Mouse (Mus musculus): ENCODE measurements at regions not wholly inside any gene's neighbourhood (a gene's known extent, or its start where the extent isn't known, plus 50 kb on each side); places are given as distances from the start of the nearest gene placed in this dataset.

- DNase-seq: no peak
Measured at GRCm38 (mm10) chr5:148647644-148648043, 95.1 kb upstream of the Ubl3 start.

GRCm38 (mm10) chr5:148645772-148646171 lies 93.2 kb upstream of the Ubl3 start:
- DNase-seq: no peak

GRCm38 (mm10) chr5:148645191-148645681 lies 92.6 kb upstream of the Ubl3 start:
- DNase-seq: no peak

- no peak for DNase-seq
Measured at GRCm38 (mm10) chr5:148644345-148644744, 91.8 kb upstream of the Ubl3 start.

- no peak for DNase-seq
Measured at GRCm38 (mm10) chr5:148641652-148642395, 89.2 kb upstream of the Ubl3 start.

GRCm38 (mm10) chr5:148640523-148640922 lies 87.9 kb upstream of the Ubl3 start:
- no peak for DNase-seq

GRCm38 (mm10) chr5:148634919-148635356 lies 82.3 kb upstream of the Ubl3 start:
- DNase-seq: peak; percentile 45

- peak; percentile 37 for DNase-seq
Measured at GRCm38 (mm10) chr5:148633999-148634398, 81.4 kb upstream of the Ubl3 start.

GRCm38 (mm10) chr5:148633331-148633730 lies 80.7 kb upstream of the Ubl3 start:
- no peak for DNase-seq

- DNase-seq: no peak
Measured at GRCm38 (mm10) chr5:148632516-148633170, 80.1 kb upstream of the Ubl3 start.

GRCm38 (mm10) chr5:148631566-148631965 lies 79.0 kb upstream of the Ubl3 start:
- no peak for DNase-seq

- no peak for DNase-seq
Measured at GRCm38 (mm10) chr5:148626014-148626413, 73.4 kb upstream of the Ubl3 start.

GRCm38 (mm10) chr5:148624649-148625405 lies 72.2 kb upstream of the Ubl3 start:
- DNase-seq: no peak

- peak; percentile 55 for DNase-seq
Measured at GRCm38 (mm10) chr5:148620895-148621786, 68.6 kb upstream of the Ubl3 start.

GRCm38 (mm10) chr5:148619917-148620316 lies 67.3 kb upstream of the Ubl3 start:
- DNase-seq: peak; percentile 6

- DNase-seq: no peak
Measured at GRCm38 (mm10) chr5:148616426-148616825, 63.8 kb upstream of the Ubl3 start.

GRCm38 (mm10) chr5:148615706-148616366 lies 63.2 kb upstream of the Ubl3 start:
- DNase-seq: peak; percentile 41

- no peak for DNase-seq
Measured at GRCm38 (mm10) chr5:148615117-148615516, 62.5 kb upstream of the Ubl3 start.

GRCm38 (mm10) chr5:148611323-148611722 lies 58.7 kb upstream of the Ubl3 start:
- DNase-seq: no peak

- DNase-seq: peak; percentile 34
Measured at GRCm38 (mm10) chr5:148609506-148609880, 56.9 kb upstream of the Ubl3 start.

- no peak for DNase-seq
Measured at GRCm38 (mm10) chr5:148608857-148609505, 56.4 kb upstream of the Ubl3 start.

All from layer of hippocampus, adult 9-11 months (tissue).